Mouse (Mus musculus) ES-Bruce4 (cell line): ENCODE results near the gene Tcl1.

Source experiments
- CTCF ChIP-seq: IDR thresholded peaks from one replicate; pipeline ENCODE4 v1.8.1; 2011; ENCODE audit warnings: low read depth, low read length
- EP300 ChIP-seq: IDR thresholded peaks from 2 replicates; pipeline ENCODE4 v1.6.1; 2011; ENCODE audit warnings: low read depth, low read length; ENCODE audit not compliant: insufficient read depth
- POLR2A ChIP-seq: IDR thresholded peaks from one replicate; pipeline ENCODE4 v1.8.1; 2011; ENCODE audit warnings: low read length; ENCODE audit not compliant: insufficient read depth

DNA sequence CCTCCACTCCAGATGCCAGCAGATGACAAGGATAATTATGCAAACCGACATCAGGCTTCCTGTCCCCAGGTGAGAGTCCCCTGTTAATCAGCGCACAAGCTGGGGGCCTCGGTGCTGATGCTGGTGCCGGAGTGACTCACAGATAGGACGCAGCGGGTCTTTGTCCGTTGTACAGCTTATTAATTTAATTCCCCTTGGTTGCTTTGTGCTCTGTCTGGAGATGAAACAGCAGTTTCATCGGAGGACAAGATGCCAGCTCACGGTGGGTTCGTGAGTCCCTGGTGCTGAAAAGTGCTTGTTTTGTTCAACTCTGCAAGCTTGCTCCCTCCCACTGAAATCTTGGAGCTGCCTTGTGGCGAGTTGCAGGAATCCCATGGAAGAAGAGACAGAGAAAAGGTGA lies 11.8 kb upstream of the Tcl1 start:
- TF ChIP-seq CTCF (no peak), POLR2A (no peak), EP300 (no peak)
